Mouse (Mus musculus): Measurements from ENCODE around the gene Ppil6. TPM values are rescaled to one million over a fixed set of nuclear protein-coding genes. Genes with fewer than 3 reads are reported as not detected.

Gene Ppil6
- polyA plus RNA-seq, 1 experiment, result 3.2 TPM

DNA sequence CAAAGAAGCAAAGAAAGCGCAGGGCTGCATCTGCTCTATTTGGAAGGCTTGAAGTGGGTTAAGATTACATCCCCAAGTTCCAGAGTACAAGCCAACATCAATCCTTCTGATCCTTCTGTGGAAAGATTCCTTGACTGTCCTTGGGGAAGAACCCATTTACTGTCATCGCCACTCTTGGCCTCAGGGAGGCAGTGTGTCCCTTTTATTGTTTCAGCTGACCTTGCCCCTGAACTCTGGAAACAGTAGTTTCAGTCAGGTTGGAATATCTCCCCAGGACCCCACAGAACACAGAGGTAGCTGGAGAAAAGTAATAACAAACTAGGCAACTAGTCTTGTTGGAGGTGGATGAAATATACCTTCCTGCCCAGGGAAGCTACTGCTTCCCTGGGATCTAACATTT, 18.9 kb downstream of the Ppil6 start:
- Histone ChIP-seq H3K27ac (ENCODE audit: insufficient read depth, low read depth, low read length) (no peak overlapping the region), H3K4me3 (ENCODE audit: insufficient read depth, low read depth, low read length) (no peak overlapping the region), H3K27me3 (replicated peaks; ENCODE audit: control insufficient read depth, insufficient read depth, low read length) (no peaks in the 10 kb centered on the region), H3K36me3 (ENCODE audit: control insufficient read depth, insufficient read depth, low read length) (no peaks in the 10 kb centered on the region), H3K4me1 (ENCODE audit: control insufficient read depth, insufficient read depth, low read length) (no peaks in the 10 kb centered on the region; the same call in 1 of the 2 replicates)
- TF ChIP-seq POLR2A (IDR thresholded peaks at IDR 0.05; ENCODE audit: low read depth, low read length), result no peak
- TF ChIP-seq CTCF (conservative IDR thresholded peaks at IDR 0.05; ENCODE audit: insufficient read depth, insufficient read length, low read depth, low read length), result peak; percentile 75
- WGBS, result 54% methylated on average over 2 of the region's 2 CpGs
- DNase-seq, result peak; percentile 31

DNA sequence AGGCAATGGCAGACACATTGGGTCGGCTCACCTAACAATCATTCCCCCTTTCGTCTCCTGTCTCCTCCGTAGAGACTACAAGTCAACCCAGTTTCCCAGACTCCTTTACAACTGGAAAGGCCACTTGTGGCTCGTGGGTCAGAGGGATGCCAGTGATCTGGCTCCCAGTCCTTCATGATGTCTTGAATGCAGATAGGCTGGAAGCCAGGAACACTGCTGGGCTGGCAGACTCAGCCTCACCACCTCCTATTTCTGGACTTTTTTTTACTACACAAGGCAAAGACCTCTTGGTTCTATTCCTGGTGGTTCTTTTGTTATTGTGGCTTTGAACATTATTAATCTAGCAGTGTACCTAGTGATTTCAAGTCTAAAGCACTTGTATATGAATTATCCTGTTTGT, 24.1 kb downstream of the Ppil6 start:
- Histone ChIP-seq H3K4me3 (ENCODE audit: insufficient read depth, low read depth, low read length) (no peak overlapping the region), H3K4me1 (ENCODE audit: control insufficient read depth, insufficient read depth, low read length) (no peaks in the 10 kb centered on the region), H3K27me3 (replicated peaks; ENCODE audit: control insufficient read depth, insufficient read depth, low read length) (no peaks in the 10 kb centered on the region), H3K27ac (ENCODE audit: insufficient read depth, low read depth, low read length) (no peak overlapping the region), H3K36me3 (ENCODE audit: control insufficient read depth, insufficient read depth, low read length) (no peaks in the 10 kb centered on the region)
- 86% methylated on average over 4 of the region's 4 CpGs for whole genome bisulfite sequencing
- no peak for DNase-seq
- TF ChIP-seq POLR2A (IDR thresholded peaks at IDR 0.05; ENCODE audit: low read depth, low read length), result no peak
- TF ChIP-seq CTCF (conservative IDR thresholded peaks at IDR 0.05; ENCODE audit: insufficient read depth, insufficient read length, low read depth, low read length), result no peak

DNA sequence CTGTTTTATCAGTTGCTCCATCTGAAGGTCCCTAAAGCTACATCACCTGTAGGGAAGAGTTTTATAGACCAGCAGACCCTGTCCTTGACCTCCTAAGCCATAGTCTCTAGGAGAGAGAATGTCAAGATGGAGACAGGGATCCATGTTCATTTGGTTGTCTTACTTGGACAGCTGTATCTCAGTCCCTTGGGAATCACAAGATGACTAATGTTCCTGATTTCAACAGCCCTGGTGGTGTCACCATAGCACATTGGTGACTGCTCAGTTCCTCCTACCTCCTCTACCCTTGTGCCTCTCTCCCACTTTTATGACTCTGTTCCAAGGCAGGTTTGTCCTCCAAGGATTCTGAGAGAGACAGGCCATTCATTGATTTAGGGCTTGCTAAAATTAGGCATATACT, 24.7 kb downstream of the Ppil6 start:
- Histone ChIP-seq H3K27me3 (replicated peaks; ENCODE audit: control insufficient read depth, insufficient read depth, low read length) (no peaks in the 10 kb centered on the region), H3K4me1 (ENCODE audit: control insufficient read depth, insufficient read depth, low read length) (no peaks in the 10 kb centered on the region), H3K27ac (ENCODE audit: insufficient read depth, low read depth, low read length) (no peak overlapping the region), H3K4me3 (ENCODE audit: insufficient read depth, low read depth, low read length) (no peak overlapping the region), H3K36me3 (ENCODE audit: control insufficient read depth, insufficient read depth, low read length) (no peaks in the 10 kb centered on the region)
- no peak for DNase-seq
- TF ChIP-seq POLR2A (IDR thresholded peaks at IDR 0.05; ENCODE audit: low read depth, low read length) (no peak), CTCF (conservative IDR thresholded peaks at IDR 0.05; ENCODE audit: insufficient read depth, insufficient read length, low read depth, low read length) (no peak)

DNA sequence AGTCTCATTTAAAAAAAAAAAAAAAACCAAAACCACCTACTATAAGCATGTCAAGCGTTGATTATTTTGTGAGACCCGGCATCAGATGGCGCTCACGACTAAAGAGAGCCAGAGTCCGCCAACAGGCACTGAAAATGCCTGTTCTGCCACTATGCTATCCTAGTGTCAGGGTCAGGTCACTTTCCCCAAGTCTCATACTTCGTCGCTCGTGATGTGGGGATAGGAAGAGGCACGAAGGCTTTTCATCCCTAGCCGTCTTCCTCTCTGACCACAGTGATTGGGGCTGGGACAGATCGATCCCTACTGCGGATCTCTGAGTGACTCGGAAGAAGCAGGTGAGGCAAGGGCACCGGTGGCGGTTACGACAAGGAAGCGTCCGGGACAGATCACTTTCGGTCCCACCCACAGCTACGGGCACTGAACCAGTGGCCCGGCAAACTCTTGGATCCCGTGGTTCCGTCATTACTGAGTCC, 28.3 kb downstream of the Ppil6 start:
- DNase-seq, result peak; percentile 89
- Histone ChIP-seq H3K27ac (ENCODE audit: insufficient read depth, low read depth, low read length) (peak overlapping the region; percentile 97), H3K36me3 (ENCODE audit: control insufficient read depth, insufficient read depth, low read length) (peaks cover 2% of the 10 kb centered on the region; the same call in 1 of the 2 replicates), H3K4me1 (ENCODE audit: control insufficient read depth, insufficient read depth, low read length) (peaks cover 10% of the 10 kb centered on the region; the same call in 1 of the 2 replicates), H3K27me3 (replicated peaks; ENCODE audit: control insufficient read depth, insufficient read depth, low read length) (no peaks in the 10 kb centered on the region), H3K4me3 (ENCODE audit: insufficient read depth, low read depth, low read length) (peak overlapping the region; percentile 76)
- peak; percentile 75 for TF ChIP-seq CTCF (conservative IDR thresholded peaks at IDR 0.05; ENCODE audit: insufficient read depth, insufficient read length, low read depth, low read length)
- no peak for TF ChIP-seq POLR2A (IDR thresholded peaks at IDR 0.05; ENCODE audit: low read depth, low read length)
- under 1% methylated on average over 23 of the region's 23 CpGs for WGBS

DNA sequence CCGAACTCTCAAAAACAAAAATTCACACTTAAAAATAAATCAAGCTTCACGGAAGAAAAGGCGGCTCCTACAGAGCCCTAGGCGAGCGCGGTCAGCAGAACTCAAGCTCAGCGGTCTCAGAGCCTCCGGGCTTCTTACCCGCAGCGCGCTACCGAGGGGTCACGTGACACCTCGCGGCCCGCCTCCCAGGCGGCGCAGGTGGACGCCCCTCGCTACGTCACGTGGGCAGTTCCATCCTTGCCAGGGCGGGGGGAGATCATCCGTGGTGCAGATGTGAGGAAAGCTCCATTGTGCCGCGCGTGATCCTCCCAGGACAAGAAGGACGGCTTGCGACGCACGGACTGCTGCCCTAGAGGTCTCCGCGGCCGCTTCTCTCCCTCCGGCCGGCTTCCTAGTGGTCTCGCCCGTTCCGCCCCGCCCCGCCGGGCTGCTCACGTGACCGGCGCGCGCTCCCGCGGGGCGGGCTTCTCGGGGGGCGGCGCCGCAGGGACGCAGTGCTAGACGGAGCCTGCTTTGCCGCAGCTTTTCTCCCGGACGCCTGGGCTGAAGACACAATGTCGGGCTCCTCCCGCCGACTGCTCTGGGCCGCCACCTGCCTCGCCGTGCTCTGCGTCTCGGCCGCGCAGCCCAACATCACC, 28.9 kb downstream of the Ppil6 start, which contains the start of gene Cd164:
TSS of gene Cd164 (plus strand) at position 434 of the 638 bp plus-strand sequence.
- peaks cover 2% of the 10 kb centered on the region; the same call in 1 of the 2 replicates for H3K36me3 ChIP-seq (ENCODE audit: control insufficient read depth, insufficient read depth, low read length)
- TF ChIP-seq CTCF (conservative IDR thresholded peaks at IDR 0.05; ENCODE audit: insufficient read depth, insufficient read length, low read depth, low read length), result no peak
- TF ChIP-seq POLR2A (IDR thresholded peaks at IDR 0.05; ENCODE audit: low read depth, low read length), result peak; percentile 94
- peak; percentile 96 for DNase-seq
- peaks cover 10% of the 10 kb centered on the region; the same call in 1 of the 2 replicates for H3K4me1 ChIP-seq (ENCODE audit: control insufficient read depth, insufficient read depth, low read length)
- H3K27ac ChIP-seq (ENCODE audit: insufficient read depth, low read depth, low read length), result peak within 1 kb of the TSS; percentile 97
- H3K4me3 ChIP-seq (ENCODE audit: insufficient read depth, low read depth, low read length), result peak within 1 kb of the TSS; percentile 76
- no peaks in the 10 kb centered on the region for H3K27me3 ChIP-seq (replicated peaks; ENCODE audit: control insufficient read depth, insufficient read depth, low read length)
- WGBS, result under 1% methylated on average over 69 of the region's 69 CpGs

DNA sequence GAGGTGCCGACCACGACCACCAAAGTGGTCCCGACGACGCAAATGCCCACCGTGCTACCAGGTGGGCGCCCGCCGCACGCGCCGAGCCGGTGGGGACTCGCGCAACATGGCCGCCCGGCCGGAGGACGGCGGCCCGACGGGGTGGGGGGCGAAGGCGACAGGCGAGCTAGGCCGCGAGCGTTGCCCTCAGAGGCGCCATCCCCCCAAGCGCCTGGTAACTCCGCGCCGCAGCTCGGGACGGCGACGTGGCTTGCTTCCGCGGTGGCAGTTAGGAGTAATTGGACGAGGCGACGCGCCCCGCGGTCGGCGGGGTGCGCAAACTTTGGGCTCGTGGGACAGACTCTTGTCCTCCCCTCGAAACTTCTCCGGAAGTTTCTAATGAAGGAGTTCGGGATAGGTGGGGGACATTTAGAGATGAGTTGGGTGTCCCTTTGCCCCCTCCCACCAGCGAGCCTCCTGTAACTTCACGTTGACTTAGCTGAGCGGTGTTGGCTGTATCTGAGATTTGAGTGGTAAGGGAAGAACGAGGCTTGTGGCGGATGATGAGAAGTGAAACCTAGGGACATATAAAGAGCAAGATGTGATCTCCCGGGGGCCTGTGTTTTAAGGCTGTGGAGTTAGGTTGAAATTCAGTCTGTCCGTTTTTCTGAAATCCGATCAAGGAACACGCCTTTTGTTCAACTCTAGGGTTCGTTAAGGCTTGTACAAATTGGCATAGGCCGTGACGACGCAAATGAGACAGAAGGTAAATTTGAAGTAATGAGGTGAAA, 29.6 kb downstream of the Ppil6 start:
- Histone ChIP-seq H3K36me3 (ENCODE audit: control insufficient read depth, insufficient read depth, low read length) (peaks cover 2% of the 10 kb centered on the region; the same call in 1 of the 2 replicates), H3K4me1 (ENCODE audit: control insufficient read depth, insufficient read depth, low read length) (peaks cover 10% of the 10 kb centered on the region; the same call in 1 of the 2 replicates), H3K4me3 (ENCODE audit: insufficient read depth, low read depth, low read length) (peak overlapping the region; percentile 76), H3K27me3 (replicated peaks; ENCODE audit: control insufficient read depth, insufficient read depth, low read length) (no peaks in the 10 kb centered on the region), H3K27ac (ENCODE audit: insufficient read depth, low read depth, low read length) (peak overlapping the region; percentile 97)
- TF ChIP-seq POLR2A (IDR thresholded peaks at IDR 0.05; ENCODE audit: low read depth, low read length) (no peak), CTCF (conservative IDR thresholded peaks at IDR 0.05; ENCODE audit: insufficient read depth, insufficient read length, low read depth, low read length) (no peak)
- peak; percentile 58 for DNase-seq
- WGBS, result under 1% methylated on average over 64 of the region's 65 CpGs

DNA sequence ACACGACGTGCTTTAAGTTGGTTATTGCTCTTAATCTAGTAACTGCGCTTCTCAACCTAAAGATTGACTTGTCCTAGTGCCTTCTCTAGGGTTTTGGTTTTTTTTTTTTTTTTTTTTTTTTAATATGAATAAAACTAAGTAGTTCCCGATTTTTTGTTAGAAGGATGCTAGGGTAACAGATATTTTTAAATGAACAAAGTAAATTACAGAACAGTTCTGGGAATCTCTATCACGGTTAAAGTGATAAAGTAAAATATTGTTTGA, 30.1 kb downstream of the Ppil6 start:
- Histone ChIP-seq H3K27ac (ENCODE audit: insufficient read depth, low read depth, low read length) (no peak overlapping the region), H3K27me3 (replicated peaks; ENCODE audit: control insufficient read depth, insufficient read depth, low read length) (no peaks in the 10 kb centered on the region), H3K4me3 (ENCODE audit: insufficient read depth, low read depth, low read length) (peak overlapping the region; percentile 76), H3K4me1 (ENCODE audit: control insufficient read depth, insufficient read depth, low read length) (peaks cover 10% of the 10 kb centered on the region; the same call in 1 of the 2 replicates), H3K36me3 (ENCODE audit: control insufficient read depth, insufficient read depth, low read length) (peaks cover 2% of the 10 kb centered on the region; the same call in 1 of the 2 replicates)
- no peak for TF ChIP-seq POLR2A (IDR thresholded peaks at IDR 0.05; ENCODE audit: low read depth, low read length)
- no peak for TF ChIP-seq CTCF (conservative IDR thresholded peaks at IDR 0.05; ENCODE audit: insufficient read depth, insufficient read length, low read depth, low read length)
- WGBS, result 6% methylated on average over 5 of the region's 5 CpGs
- no peak for DNase-seq
